Mouse (Mus musculus) midbrain, postnatal 0 days (tissue): ENCODE results near the gene Prdm10. TPM values are rescaled to one million over a fixed set of nuclear protein-coding genes. Genes with fewer than 3 reads are reported as not detected.

ENCODE experiments used
- ATAC-seq: fragments of 200-750 bp; cut with Nextera tagmentation; 2 replicates; pipeline ENCODE4 v1.8.0; 2017; ENCODE audit warnings: moderate number of reproducible peaks, mild to moderate bottlenecking, moderate TSS enrichment, moderate library complexity; ENCODE audit not compliant: low FRiP score
- DNase-seq: peaks from one replicate; pipeline ENCODE4 v3.0.0-alpha.2; 2015; ENCODE audit warnings: low spot score
- H3K27ac ChIP-seq: fragments of 300-500 bp; sonication (generic); 2 replicates; pipeline ENCODE4 v1.5.1; 2014; ENCODE audit warnings: low read depth, mild to moderate bottlenecking, low read length, mixed read lengths
- H3K27me3 ChIP-seq: fragments of 300-500 bp; sonication (generic); 2 replicates; pipeline ENCODE4 v1.6.1; 2014; ENCODE audit warnings: low read length, control low read depth, mixed read lengths; ENCODE audit not compliant: insufficient read depth
- H3K36me3 ChIP-seq: fragments of 300-500 bp; sonication (generic); 2 replicates; pipeline ENCODE4 v1.6.1; 2014; ENCODE audit warnings: low read length, control low read depth, mixed read lengths; ENCODE audit not compliant: insufficient read depth
- H3K4me1 ChIP-seq: fragments of 300-500 bp; sonication (generic); 2 replicates; pipeline ENCODE4 v1.6.1; 2014; ENCODE audit warnings: mild to moderate bottlenecking, control low read depth, antibody characterized with exemption, low read length, mixed read lengths; ENCODE audit not compliant: insufficient read depth
- H3K4me2 ChIP-seq: fragments of 300-500 bp; sonication (generic); 2 replicates; pipeline ENCODE4 v1.6.1; 2014; ENCODE audit warnings: low read depth, mild to moderate bottlenecking, low read length, mixed read lengths; ENCODE audit not compliant: poor library complexity, severe bottlenecking
- H3K4me3 ChIP-seq: fragments of 300-500 bp; sonication (generic); 2 replicates; pipeline ENCODE4 v1.5.1; 2014; ENCODE audit warnings: low read depth, mild to moderate bottlenecking, low read length, moderate library complexity
- H3K9ac ChIP-seq: fragments of 300-500 bp; sonication (generic); replicated peaks from 2 replicates; pipeline ENCODE4 v1.6.1; 2014; ENCODE audit warnings: mild to moderate bottlenecking, low read length, moderate library complexity, mixed read lengths; ENCODE audit not compliant: poor library complexity, severe bottlenecking
- H3K9me3 ChIP-seq: fragments of 300-500 bp; sonication (generic); 2 replicates; pipeline ENCODE4 v1.6.1; 2016; ENCODE audit warnings: low read length, control low read depth
- CTCF ChIP-seq: IDR thresholded peaks from 2 replicates; pipeline ENCODE4 v1.5.1; 2016; ENCODE audit warnings: antibody characterized with exemption, mild to moderate bottlenecking
- WGBS: fragments of 180-500 bp; shearing (Covaris S2); extraction: QIAGEN DNeasy Blood & Tissue Kit; methylation state at CpG from one replicate; pipeline ENCODE4 v1.1.7; 2014; 5-methylcytosine and 5-hydroxymethylcytosine counted together
- polyA plus RNA-seq: library from polyadenylated mRNA; unstranded; fragments of >200 nt; fragmentation: Nextera tagmentation; extraction: Ambion mirVana; gene quantifications from 2 replicates; pipeline ENCODE4 v1.2.1, GENCODE M21; 2015
- total RNA-seq: library from RNA; depleted of rRNA; stranded (reverse); fragments of >200 nt; gene quantifications from 2 replicates; pipeline ENCODE4 v1.2.3, GENCODE M21; 2014

Gene Prdm10
- total and polyA plus RNA-seq, 2 experiments from 2014 or later, result 5.0 to 14.8 TPM

DNA sequence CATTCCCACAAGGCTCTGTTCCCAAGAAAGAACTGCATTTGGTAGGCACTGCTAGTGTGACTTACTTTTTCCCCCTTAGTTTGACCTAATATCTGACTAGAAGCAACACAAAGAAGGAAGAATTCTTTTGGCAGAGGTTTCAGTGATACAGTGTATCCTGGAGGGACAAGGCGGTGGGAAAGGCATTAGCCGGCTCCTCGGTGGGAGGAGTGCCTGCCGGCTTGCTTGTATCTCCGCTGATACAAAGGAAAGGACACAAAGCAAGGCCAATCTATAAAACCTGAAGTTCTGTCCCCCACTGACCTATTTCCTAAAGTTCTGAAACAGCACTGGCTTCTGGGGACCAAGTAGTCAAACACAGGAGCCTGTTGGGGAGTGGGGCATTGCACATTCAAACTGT lies 24.8 kb downstream of the Prdm10 start:
- TF ChIP-seq CTCF, result no peak
- DNase-seq (no peak), ATAC-seq (no peak)
- Histone ChIP-seq H3K36me3 (no peaks in the 10 kb centered on the region), H3K27me3 (no peaks in the 10 kb centered on the region), H3K4me3 (no peak overlapping the region), H3K4me2 (no peak overlapping the region), H3K9me3 (no peaks in the 10 kb centered on the region), H3K27ac (no peak overlapping the region), H3K4me1 (no peaks in the 10 kb centered on the region), H3K9ac (no peak overlapping the region)
- 40% methylated on average over 5 of the region's 5 CpGs for WGBS

DNA sequence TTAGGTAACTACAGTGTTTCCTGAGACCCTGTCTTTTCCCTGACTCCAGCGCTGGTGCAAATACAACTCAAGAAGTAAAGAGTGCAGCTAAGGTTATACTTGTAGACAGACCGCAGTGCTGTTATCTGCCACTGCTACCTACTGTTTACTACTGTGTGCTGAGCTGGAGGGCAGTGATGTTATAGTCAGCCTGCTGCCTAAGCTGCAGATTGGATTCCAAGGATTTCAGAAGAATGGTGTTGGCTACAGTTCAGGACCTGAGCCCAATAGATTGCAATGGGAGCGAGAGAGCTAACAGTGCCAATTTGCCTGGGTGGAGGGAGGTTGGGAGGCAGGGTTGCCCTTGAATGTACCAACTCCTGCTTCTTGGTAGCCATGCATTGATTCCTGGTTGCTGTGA lies 25.5 kb downstream of the Prdm10 start:
- H3K27me3 ChIP-seq, result no peaks in the 10 kb centered on the region
- H3K36me3 ChIP-seq, result no peaks in the 10 kb centered on the region
- DNase-seq (peak; percentile 24), ATAC-seq (no peak)
- WGBS, result 86% methylated on average over 3 of the region's 3 CpGs
- no peaks in the 10 kb centered on the region for H3K4me1 ChIP-seq
- H3K27ac ChIP-seq, result peak overlapping the region; percentile 18; the same call in 1 of the 2 replicates
- H3K9me3 ChIP-seq, result no peaks in the 10 kb centered on the region
- no peak for TF ChIP-seq CTCF
- H3K9ac ChIP-seq, result no peak overlapping the region
- H3K4me3 ChIP-seq, result no peak overlapping the region
- H3K4me2 ChIP-seq, result no peak overlapping the region

DNA sequence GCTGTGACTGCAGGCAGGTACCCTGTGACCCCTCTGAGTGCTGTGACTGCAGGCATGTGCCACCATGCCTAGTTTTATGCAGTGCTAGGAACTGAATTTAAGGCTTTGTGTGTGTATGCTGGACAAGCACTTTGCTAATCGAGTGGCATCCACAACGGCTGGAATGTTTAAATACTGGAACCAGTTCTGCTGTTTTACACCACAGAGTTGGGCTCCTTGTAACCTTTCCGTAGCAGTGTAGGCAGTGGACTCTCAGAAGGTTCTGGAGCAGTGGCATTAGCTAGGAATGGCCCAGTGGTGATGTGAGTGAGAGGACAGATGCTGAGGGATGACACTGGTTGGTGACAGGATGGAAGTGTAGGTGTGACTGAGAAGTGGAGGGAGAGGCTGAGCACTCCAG lies 26.9 kb downstream of the Prdm10 start:
- Histone ChIP-seq H3K27me3 (no peaks in the 10 kb centered on the region), H3K4me2 (no peak overlapping the region), H3K4me1 (no peaks in the 10 kb centered on the region), H3K36me3 (0 out of 2 replicates have a peak, but pooled peaks cover 3% of the 10 kb centered on the region), H3K27ac (no peak overlapping the region), H3K9me3 (no peaks in the 10 kb centered on the region), H3K4me3 (no peak overlapping the region), H3K9ac (no peak overlapping the region)
- 94% methylated on average over 3 of the region's 3 CpGs for WGBS
- ATAC-seq (no peak), DNase-seq (no peak)
- TF ChIP-seq CTCF, result no peak

DNA sequence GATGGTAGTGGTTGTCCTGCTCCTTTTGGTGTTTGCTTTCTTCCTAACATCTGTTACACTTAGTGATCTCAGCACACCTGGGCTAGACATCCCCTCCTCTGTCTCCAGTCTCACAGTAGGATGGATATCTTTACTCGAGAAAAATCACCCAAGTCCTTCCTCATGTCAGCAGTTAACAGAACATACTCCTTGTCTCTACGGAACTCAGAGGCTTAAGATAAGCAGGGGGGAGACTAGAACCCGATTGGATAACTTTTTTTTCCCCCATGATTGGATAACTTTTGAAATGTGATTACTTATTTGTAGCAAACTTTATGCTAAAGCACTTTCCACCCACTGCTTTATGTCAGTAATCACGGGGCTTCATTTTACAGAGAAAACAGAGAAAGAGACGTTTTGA lies 28.7 kb downstream of the Prdm10 start:
- WGBS, result 86% methylated on average over 5 of the region's 5 CpGs
- Histone ChIP-seq H3K27me3 (no peaks in the 10 kb centered on the region), H3K4me3 (no peak overlapping the region), H3K4me2 (no peak overlapping the region), H3K27ac (no peak overlapping the region), H3K36me3 (0 out of 2 replicates have a peak, but pooled peaks cover 3% of the 10 kb centered on the region), H3K4me1 (no peaks in the 10 kb centered on the region), H3K9me3 (no peaks in the 10 kb centered on the region), H3K9ac (no peak overlapping the region)
- no peak for ATAC-seq
- TF ChIP-seq CTCF, result no peak
- DNase-seq, result no peak

DNA sequence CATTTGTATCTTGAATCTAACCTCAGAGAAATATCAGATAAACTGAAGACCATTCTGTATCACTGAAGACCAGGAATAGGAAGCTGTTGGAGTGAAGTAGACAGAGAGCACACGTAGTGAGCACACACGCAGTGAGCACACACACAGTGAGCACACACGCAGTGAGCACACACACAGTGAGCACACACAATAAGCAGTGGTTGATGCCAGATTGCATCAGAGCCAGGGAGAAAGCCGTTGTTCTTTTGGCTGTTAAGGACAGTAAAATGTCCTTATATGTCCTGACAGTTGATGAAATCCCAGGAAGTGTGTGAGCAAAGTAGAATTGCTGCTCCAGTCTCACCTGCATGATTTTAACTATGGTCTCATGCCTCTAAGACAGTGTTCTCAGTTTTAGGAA lies 30.3 kb downstream of the Prdm10 start:
- 91% methylated on average over 4 of the region's 4 CpGs for WGBS
- no peak overlapping the region for H3K4me2 ChIP-seq
- no peak for DNase-seq
- no peaks in the 10 kb centered on the region for H3K27me3 ChIP-seq
- H3K4me1 ChIP-seq, result no peaks in the 10 kb centered on the region
- ATAC-seq, result no peak
- no peak for TF ChIP-seq CTCF
- no peaks in the 10 kb centered on the region for H3K9me3 ChIP-seq
- no peak overlapping the region for H3K4me3 ChIP-seq
- no peak overlapping the region for H3K27ac ChIP-seq
- no peak overlapping the region for H3K9ac ChIP-seq
- H3K36me3 ChIP-seq, result 0 out of 2 replicates have a peak, but pooled peaks cover 3% of the 10 kb centered on the region

DNA sequence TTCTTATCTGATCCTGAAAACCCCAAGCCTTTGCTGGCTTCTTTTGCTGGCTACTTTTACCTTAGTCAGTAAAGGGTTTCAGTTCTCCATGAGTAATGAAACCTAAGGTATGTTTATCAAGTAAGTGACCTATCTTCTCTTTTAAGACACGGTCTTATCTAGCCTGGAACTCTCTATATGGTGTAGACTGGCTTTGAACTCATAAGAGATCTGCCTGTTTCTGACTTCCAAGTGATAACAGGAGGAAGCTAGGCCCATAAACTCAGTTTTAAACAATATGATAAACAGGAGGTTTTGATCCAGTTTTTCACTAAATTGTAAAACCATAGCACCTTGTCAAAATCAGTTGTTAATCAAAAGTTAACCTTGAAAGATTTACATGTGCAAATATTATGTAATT lies 33.5 kb downstream of the Prdm10 start:
- no peaks in the 10 kb centered on the region for H3K4me1 ChIP-seq
- no peak for TF ChIP-seq CTCF
- DNase-seq, result no peak
- 96% methylated on average over 1 of the region's 1 CpGs for WGBS
- H3K4me2 ChIP-seq, result no peak overlapping the region
- no peak overlapping the region for H3K4me3 ChIP-seq
- 0 out of 2 replicates have a peak, but pooled peaks cover 3% of the 10 kb centered on the region for H3K36me3 ChIP-seq
- no peak overlapping the region for H3K9ac ChIP-seq
- H3K9me3 ChIP-seq, result no peaks in the 10 kb centered on the region
- H3K27ac ChIP-seq, result no peak overlapping the region
- ATAC-seq, result no peak
- H3K27me3 ChIP-seq, result no peaks in the 10 kb centered on the region
